Comparison of ENCODE assay signal across 9 mouse cellular contexts in genomic region chr8:88099526-88099925, GRCm38 (mm10). TPM values are rescaled to one million over a fixed set of nuclear protein-coding genes. Genes with fewer than 3 reads are reported as not detected.
DNase-seq lines count a peak whose midpoint lies in the region; ATAC-seq and TF ChIP-seq lines count a peak whose summit lies in the region.
"Had no signal": no experiment of that assay in that cellular context is flagged by ENCODE, and none has a peak within 500 bp of the region (broad histone marks: within the 10 kb centered on the region; RNA-seq: fewer than 3 reads in every experiment).

No protein-coding gene starts in this region.

- WGBS in liver, adult 2 months, result 0% methylated on average over 1 of the region's 1 CpGs
- WGBS in liver, embryonic 12.5 days (ENCODE audit: insufficient replicate concordance), result 3% methylated on average over 1 of the region's 1 CpGs

- no peaks in the 10 kb centered on the region for H3K36me3 ChIP-seq in liver, adult 2 months (ENCODE audit: control insufficient read depth, insufficient read depth, low read length)
- no peaks in the 10 kb centered on the region for H3K36me3 ChIP-seq in liver, embryonic 12.5 days
- H3K36me3 ChIP-seq: heart, embryonic 13.5 days had no signal

- H3K4me1 ChIP-seq in liver, adult 2 months (ENCODE audit: control insufficient read depth, insufficient read depth, low read length), result no peaks in the 10 kb centered on the region
- no peaks in the 10 kb centered on the region for H3K4me1 ChIP-seq in liver, embryonic 12.5 days
- H3K4me1 ChIP-seq: heart, embryonic 13.5 days had no signal

- TF ChIP-seq POLR2A in liver, adult 2 months (IDR thresholded peaks at IDR 0.05; ENCODE audit: extremely low read depth, insufficient read depth, low read length), result no peak

- peak; percentile 59; the same call in 1 of the 2 replicates for TF ChIP-seq CTCF in liver, adult 2 months (IDR thresholded peaks at IDR 0.05; ENCODE audit: low read depth, low read length)

- H3K79me2 ChIP-seq in liver, adult 2 months (ENCODE audit: control insufficient read depth, insufficient read depth, low read length), result no peaks in the 10 kb centered on the region

- H3K27me3 ChIP-seq in liver, adult 2 months (ENCODE audit: control insufficient read depth, insufficient read depth, low read length), result no peaks in the 10 kb centered on the region
- H3K27me3 ChIP-seq in liver, embryonic 12.5 days (replicated peaks), result no peaks in the 10 kb centered on the region
- H3K27me3 ChIP-seq: heart, embryonic 13.5 days had no signal

- no peak for ATAC-seq in liver, embryonic 12.5 days

- no peaks in the 10 kb centered on the region for H3K9me3 ChIP-seq in liver, embryonic 12.5 days (replicated peaks)
- H3K9me3 ChIP-seq: heart, embryonic 13.5 days had no signal

- H3K9ac ChIP-seq in liver, adult 2 months (ENCODE audit: low read depth, low read length), result no peak overlapping the region
- no peak overlapping the region for H3K9ac ChIP-seq in liver, embryonic 12.5 days
- H3K9ac ChIP-seq: heart, embryonic 13.5 days had no signal

- no peak overlapping the region for H3K4me3 ChIP-seq in liver, adult 2 months (ENCODE audit: insufficient read depth, low read depth, low read length)
- no peak overlapping the region for H3K4me3 ChIP-seq in liver, embryonic 12.5 days
- H3K4me3 ChIP-seq: heart, embryonic 13.5 days had no signal

- peak; percentile 47 for DNase-seq in liver, adult 2 months (ENCODE audit: extremely low read depth, low read depth, low spot score)
- DNase-seq in MN1 (ENCODE audit: low spot score), result peak; percentile 21
- peak; percentile 40 for DNase-seq in c-Kit-positive CD71-positive TER-119-negative erythroid progenitor cells, embryonic 14.5 days (ENCODE audit: low read depth)
- DNase-seq in forelimb bud, embryonic 11.5 days (ENCODE audit: low read depth, low spot score), result peak; percentile 73
- peak; percentile 11 to 47 for DNase-seq in layer of hippocampus, postnatal 14 days (ENCODE audit: low spot score in 2 of 2)
- peak; percentile 57 for DNase-seq in naive thymus-derived CD4-positive, alpha-beta T cell, adult 2 months (ENCODE audit: low read depth)
- no peak for DNase-seq in urinary bladder, postnatal 4 days (ENCODE audit: low spot score in 2 of 2)

- H3K4me2 ChIP-seq in liver, embryonic 12.5 days, result no peak overlapping the region
- H3K4me2 ChIP-seq: heart, embryonic 13.5 days had no signal

- H3K27ac ChIP-seq in liver, adult 2 months (replicated peaks; ENCODE audit: insufficient read depth, low read depth, low read length), result no peak overlapping the region
- no peak overlapping the region for H3K27ac ChIP-seq in liver, embryonic 12.5 days
- H3K27ac ChIP-seq: heart, embryonic 13.5 days had no signal

RNA-seq across cellular contexts. Expression of gene Cnep1r1, which starts 19.0 kb away (rescaled TPM):
- 15.4 and 17.2 TPM in 2 replicates for total RNA-seq in liver, adult 2 months (2014; rRNA removed)
- 9.1 and 9.4 TPM in 2 replicates for polyA plus RNA-seq in liver, adult 2 months (2012; rRNA removed)
- 28.5 and 30.0 TPM in 2 replicates for polyA plus RNA-seq in liver, embryonic 12.5 days (2016; fragmentation: Nextera tagmentation; extraction: Ambion mirVana)
- total RNA-seq in layer of hippocampus, postnatal 14 days (2021), result 10 to 100 TPM; 29.3 to 30.7 TPM

RNA-seq across cellular contexts. Expression of gene Heatr3, which starts 38.1 kb away (rescaled TPM):
- 17.1 and 18.9 TPM in 2 replicates for total RNA-seq in liver, adult 2 months (2014; rRNA removed)
- 11.2 and 11.6 TPM in 2 replicates for polyA plus RNA-seq in liver, adult 2 months (2012; rRNA removed)
- polyA plus RNA-seq in liver, embryonic 12.5 days (2016; fragmentation: Nextera tagmentation; extraction: Ambion mirVana), result 47.9 and 49.7 TPM in 2 replicates
- 10 to 100 TPM; 33.8 to 34.0 TPM for total RNA-seq in layer of hippocampus, postnatal 14 days (2021)

Comparison
In these comparisons a context has a peak if more than half of its experiments do, and no peak if none do; other contexts are left out.
1. DNase-seq: peak in liver, adult 2 months (single experiment), MN1 (single experiment), c-Kit-positive CD71-positive TER-119-negative erythroid progenitor cells, embryonic 14.5 days (single experiment), forelimb bud, embryonic 11.5 days (single experiment), layer of hippocampus, postnatal 14 days (2 of 2) and naive thymus-derived CD4-positive, alpha-beta T cell, adult 2 months (single experiment); none in urinary bladder, postnatal 4 days (0 of 2).